Mouse (Mus musculus) 3134 (cell line): ENCODE results near the gene Tmem82.

Experiments used
- DNase-seq: peaks from one replicate; pipeline ENCODE4 v3.0.0-alpha.2; 2011; ENCODE audit warnings: low spot score; ENCODE audit not compliant: insufficient read length; ENCODE audit errors: extremely low read depth

Gene Tmem82

GRCm38 (mm10) chr4:141617863-141618564 is 419 bp downstream of the Tmem82 start:
- DNase-seq: no peak

- no peak for DNase-seq
These were observed 1.1 kb downstream of the Tmem82 start for GRCm38 (mm10) chr4:141617299-141617698.

GRCm38 (mm10) chr4:141616811-141617210 is 1.6 kb downstream of the Tmem82 start:
- no peak for DNase-seq

GRCm38 (mm10) chr4:141614946-141615345 is 3.5 kb downstream of the Tmem82 start:
- DNase-seq: no peak

GRCm38 (mm10) chr4:141609538-141609937 is 8.9 kb downstream of the Tmem82 start:
- DNase-seq: no peak

GRCm38 (mm10) chr4:141605861-141606260 is 12.6 kb downstream of the Tmem82 start, which contains the start of gene Fblim1:
Fblim1 (minus strand) TSS chr4:141606096.
- peak; percentile 83 for DNase-seq

GRCm38 (mm10) chr4:141605421-141605820 is 13.0 kb downstream of the Tmem82 start:
- DNase-seq: no peak

- DNase-seq: peak; percentile 59
These were observed 13.9 kb downstream of the Tmem82 start for GRCm38 (mm10) chr4:141604493-141604892.

GRCm38 (mm10) chr4:141603921-141604320 is 14.5 kb downstream of the Tmem82 start:
- no peak for DNase-seq

GRCm38 (mm10) chr4:141602523-141603223 is 15.8 kb downstream of the Tmem82 start:
- no peak for DNase-seq

GRCm38 (mm10) chr4:141601148-141601862 is 17.1 kb downstream of the Tmem82 start:
- no peak for DNase-seq

- DNase-seq: no peak
These were observed 18.1 kb downstream of the Tmem82 start for GRCm38 (mm10) chr4:141600364-141600763.

GRCm38 (mm10) chr4:141599251-141600141 is 18.9 kb downstream of the Tmem82 start:
- DNase-seq: peak; percentile 66

- no peak for DNase-seq
These were observed 19.6 kb downstream of the Tmem82 start for GRCm38 (mm10) chr4:141598894-141599250.

GRCm38 (mm10) chr4:141598199-141598893 is 20.1 kb downstream of the Tmem82 start:
- no peak for DNase-seq

- no peak for DNase-seq
These were observed 21.6 kb downstream of the Tmem82 start for GRCm38 (mm10) chr4:141596700-141597328.

GRCm38 (mm10) chr4:141595605-141596268 is 22.7 kb downstream of the Tmem82 start:
- no peak for DNase-seq

GRCm38 (mm10) chr4:141595138-141595537 is 23.3 kb downstream of the Tmem82 start:
- no peak for DNase-seq

- DNase-seq: no peak
These were observed 26.9 kb downstream of the Tmem82 start for GRCm38 (mm10) chr4:141591547-141591946.
